Comparison of ENCODE assay signal across 23 mouse cellular contexts in genomic region chr6:56257555-56258297, GRCm38 (mm10).
"Had no signal": no experiment of that assay in that cellular context is flagged by ENCODE, and none has a peak within 500 bp of the region (broad histone marks: within the 10 kb centered on the region; RNA-seq: fewer than 3 reads in every experiment).

No protein-coding gene starts in this region.

- ATAC-seq: hindbrain, embryonic 16.5 days; inflammation-experienced regulatory T-cells, adult 6 months; intestine, embryonic 15.5 days had no signal

- H3K9me3 ChIP-seq: heart, embryonic 10.5 days; heart, embryonic 12.5 days; hindbrain, embryonic 10.5 days; hindbrain, embryonic 12.5 days; intestine, embryonic 15.5 days; limb, embryonic 10.5 days; limb, embryonic 12.5 days had no signal

- H3K4me2 ChIP-seq: heart, embryonic 12.5 days; hindbrain, embryonic 12.5 days; hindbrain, embryonic 14.5 days; intestine, embryonic 15.5 days; limb, embryonic 12.5 days had no signal

- H3K4me3 ChIP-seq: gastrocnemius, adult 2 months; heart, embryonic 10.5 days; heart, embryonic 12.5 days; hindbrain, embryonic 10.5 days; hindbrain, embryonic 12.5 days; intestine, embryonic 15.5 days; layer of hippocampus, adult 2 months; left cerebral cortex, adult 2 months; limb, embryonic 10.5 days; limb, embryonic 12.5 days had no signal

- H3K27me3 ChIP-seq: heart, embryonic 12.5 days; hindbrain, embryonic 12.5 days; intestine, embryonic 15.5 days; limb, embryonic 12.5 days had no signal

- H3K4me1 ChIP-seq: heart, embryonic 10.5 days; heart, embryonic 12.5 days; hindbrain, embryonic 10.5 days; hindbrain, embryonic 12.5 days; intestine, embryonic 15.5 days; limb, embryonic 10.5 days; limb, embryonic 12.5 days had no signal

- DNase-seq: gastrocnemius, adult 2 months; gastrocnemius, postnatal 10 days; gastrocnemius, postnatal 25 days; heart, adult 18-20 months; heart, postnatal 10 days; heart, postnatal 4 days; kidney, adult 11 months; kidney, adult 8-10 months; kidney, postnatal 10 days; kidney, postnatal 25 days; kidney, postnatal 4 days had no signal

- H3K27ac ChIP-seq: gastrocnemius, adult 2 months; heart, embryonic 10.5 days; hindbrain, embryonic 10.5 days; hindbrain, embryonic 12.5 days; hindbrain, embryonic 14.5 days; intestine, embryonic 15.5 days; layer of hippocampus, adult 2 months; left cerebral cortex, adult 2 months; limb, embryonic 10.5 days; limb, embryonic 12.5 days had no signal

- H3K9ac ChIP-seq: heart, embryonic 12.5 days; hindbrain, embryonic 12.5 days; hindbrain, embryonic 14.5 days; intestine, embryonic 15.5 days; limb, embryonic 12.5 days had no signal

- H3K36me3 ChIP-seq: heart, embryonic 10.5 days; heart, embryonic 12.5 days; hindbrain, embryonic 10.5 days; hindbrain, embryonic 12.5 days; intestine, embryonic 15.5 days; limb, embryonic 10.5 days; limb, embryonic 12.5 days had no signal
